Mouse (Mus musculus) ES-E14 (cell line): ENCODE results near the gene Zfp607a. TPM values are rescaled to one million over a fixed set of nuclear protein-coding genes. Genes with fewer than 3 reads are reported as not detected.

Experiments
- DNase-seq: peaks from one replicate; pipeline ENCODE4 v3.0.0-alpha.2; 2013; ENCODE audit warnings: low read depth, low spot score
- H3K27ac ChIP-seq: 2 replicates; pipeline ENCODE4 v1.5.1; 2012; ENCODE audit warnings: low read depth, mild to moderate bottlenecking, low read length, moderate library complexity, mixed read lengths; ENCODE audit not compliant: poor library complexity, insufficient read depth, severe bottlenecking
- H3K36me3 ChIP-seq: 2 replicates; pipeline ENCODE4 v1.6.1; 2012; ENCODE audit warnings: mild to moderate bottlenecking, low read length, moderate library complexity, mixed read lengths; ENCODE audit not compliant: control insufficient read depth, poor library complexity, insufficient read depth, severe bottlenecking
- H3K4me1 ChIP-seq, 2 experiments: fragments of 150-350 bp in 1 of 2; sonication (generic) in 1 of 2; 2 replicates each; pipeline ENCODE4 v1.6.1; 2012; ENCODE audit warnings: low read length in 2 of 2, mild to moderate bottlenecking in 1 of 2, mixed read lengths in 1 of 2; ENCODE audit not compliant: control insufficient read depth in 2 of 2, insufficient read depth in 2 of 2, poor library complexity in 1 of 2
- H3K4me3 ChIP-seq, 2 experiments: fragments of 150-350 bp in 1 of 2; sonication (generic) in 1 of 2; 2 replicates each; pipeline ENCODE4 v1.5.1; 2012; ENCODE audit warnings: low read length in 2 of 2, low read depth in 1 of 2, mild to moderate bottlenecking in 1 of 2, mixed read lengths in 1 of 2; ENCODE audit not compliant: insufficient read depth in 1 of 2, poor library complexity in 1 of 2, severe bottlenecking in 1 of 2
- H3K9ac ChIP-seq: 2 replicates; pipeline ENCODE4 v1.6.1; 2012; ENCODE audit warnings: low read depth, mild to moderate bottlenecking, low read length, mixed read lengths; ENCODE audit not compliant: poor library complexity, insufficient read depth, severe bottlenecking
- H3K9me3 ChIP-seq: fragments of 150-350 bp; sonication (generic); 2 replicates; pipeline ENCODE4 v1.6.1; 2012; ENCODE audit warnings: low read depth, mild to moderate bottlenecking, low read length; ENCODE audit not compliant: control insufficient read depth, insufficient read depth
- CHD2 ChIP-seq: IDR thresholded peaks from 2 replicates; pipeline ENCODE4 v1.6.1; 2014; ENCODE audit warnings: mild to moderate bottlenecking, low read depth, low read length, inconsistent platforms
- HCFC1 ChIP-seq: IDR thresholded peaks from 2 replicates; pipeline ENCODE4 v1.6.1; 2012; ENCODE audit warnings: low read length, inconsistent platforms, borderline replicate concordance; ENCODE audit not compliant: insufficient read depth
- MAFK ChIP-seq: IDR thresholded peaks from 2 replicates; pipeline ENCODE4 v1.6.1; 2014; ENCODE audit warnings: mild to moderate bottlenecking, low read depth, low read length, inconsistent platforms; ENCODE audit not compliant: insufficient read depth
- ZC3H11A ChIP-seq: IDR thresholded peaks from 2 replicates; pipeline ENCODE4 v1.6.1; 2012; ENCODE audit warnings: low read depth, mild to moderate bottlenecking, inconsistent platforms, low read length, borderline replicate concordance
- ZNF384 ChIP-seq: IDR thresholded peaks from 2 replicates; pipeline ENCODE4 v1.6.1; 2012; ENCODE audit warnings: low read depth, low read length, inconsistent platforms
- in situ Hi-C, 2 experiments: fragments of 600-800 bp; cut with MboI; formaldehyde crosslinking; loops; one replicate each; pipeline ENCODE4 v1.15.1; 2025; ENCODE audit warnings: low sequenced_read_pairs in 2 of 2, inconsistent platforms in 1 of 2; ENCODE audit not compliant: unreplicated experiment in 2 of 2
- total RNA-seq: library from RNA; depleted of rRNA; stranded (reverse); fragments of 300-350 nt; gene quantifications from 2 replicates; pipeline ENCODE4 v1.2.3, GENCODE M21; 2012

The Zfp607a gene
- total RNA-seq, 1 experiment: 3.9 TPM

GRCm38 (mm10) chr7:27837896-27838295 is 19.4 kb upstream of the Zfp607a start:
- Histone ChIP-seq H3K36me3 (no peaks in the 10 kb centered on the region), H3K9me3 (no peaks in the 10 kb centered on the region), H3K9ac (peak overlapping the region; percentile 62; the same call in 1 of the 2 replicates), H3K4me3 (peak overlapping the region; percentile 86 to 92), H3K27ac (no peak overlapping the region; the same call in 1 of the 2 replicates), H3K4me1 (peaks cover 3 to 7% of the 10 kb centered on the region in 2 experiments; a peak in 3 of 4 replicates)
- no peak for DNase-seq
- in situ Hi-C loops: no loop called here
- no peak for TF ChIP-seq HCFC1
- TF ChIP-seq MAFK: no peak
- TF ChIP-seq ZNF384: no peak
- no peak for TF ChIP-seq CHD2
- TF ChIP-seq ZC3H11A: no peak

- H3K36me3 ChIP-seq: no peaks in the 10 kb centered on the region
- DNase-seq: peak; percentile 76
- H3K27ac ChIP-seq: peak within 1 kb of the TSS; percentile 81
- H3K4me1 ChIP-seq: peaks cover 3 to 7% of the 10 kb centered on the region in 2 experiments; a peak in 3 of 4 replicates
- peak within 1 kb of the TSS; percentile 86 to 92 for H3K4me3 ChIP-seq
- in situ Hi-C loops: no loop called here
- peak within 1 kb of the TSS; percentile 77 for H3K9ac ChIP-seq
- TF ChIP-seq HCFC1 (peak; percentile 62; the same call in 1 of the 2 replicates), ZC3H11A (no peak), MAFK (no peak), CHD2 (no peak)
- H3K9me3 ChIP-seq: no peaks in the 10 kb centered on the region
Observed at GRCm38 (mm10) chr7:27838323-27839249, 18.7 kb upstream of the Zfp607a start, which contains the start of gene Zfp59. Zfp59 (plus strand) TSS chr7:27838607.

- in situ Hi-C loops: no loop called here
- TF ChIP-seq ZNF384 (no peak), MAFK (no peak), CHD2 (no peak), ZC3H11A (no peak), HCFC1 (no peak)
- H3K9ac ChIP-seq: peak overlapping the region; percentile 77
- H3K4me3 ChIP-seq: peak overlapping the region; percentile 86 to 92
- H3K9me3 ChIP-seq: no peaks in the 10 kb centered on the region
- peak overlapping the region; percentile 75 for H3K27ac ChIP-seq
- H3K36me3 ChIP-seq: peaks cover 2% of the 10 kb centered on the region
- peaks cover 3 to 7% of the 10 kb centered on the region in 2 experiments; a peak in 3 of 4 replicates for H3K4me1 ChIP-seq
- DNase-seq: peak; percentile 21
Observed at GRCm38 (mm10) chr7:27839596-27839995, 17.7 kb upstream of the Zfp607a start.

GRCm38 (mm10) chr7:27840104-27840503 is 17.2 kb upstream of the Zfp607a start:
- Histone ChIP-seq H3K4me3 (peak overlapping the region; percentile 86 to 92), H3K36me3 (peaks cover 6% of the 10 kb centered on the region), H3K9me3 (no peaks in the 10 kb centered on the region), H3K27ac (peak overlapping the region; percentile 87; the same call in 1 of the 2 replicates), H3K9ac (peak overlapping the region; percentile 77; the same call in 1 of the 2 replicates), H3K4me1 (peaks cover 3 to 7% of the 10 kb centered on the region in 2 experiments; a peak in 3 of 4 replicates)
- peak; percentile 72 for DNase-seq
- TF ChIP-seq ZNF384 (no peak), CHD2 (peak; percentile 58; the same call in 1 of the 2 replicates), HCFC1 (no peak), ZC3H11A (no peak), MAFK (no peak)
- in situ Hi-C loops: no loop called here
